In genomic region chr5:72783123-72783522, GRCm38 (mm10) we compare ENCODE assay signal across 24 mouse cellular contexts. TPM values are rescaled to one million over a fixed set of nuclear protein-coding genes. Genes with fewer than 3 reads are reported as not detected.
"Had no signal": no experiment of that assay in that cellular context is flagged by ENCODE, and none has a peak within 500 bp of the region (broad histone marks: within the 10 kb centered on the region; RNA-seq: fewer than 3 reads in every experiment).

No protein-coding gene starts in this region.

- H3K4me3 ChIP-seq: kidney, embryonic 15.5 days; left cerebral cortex, adult 2 months; limb, embryonic 10.5 days; limb, embryonic 13.5 days; liver, embryonic 12.5 days; liver, embryonic 15.5 days; lung, embryonic 15.5 days; midbrain, embryonic 10.5 days; midbrain, embryonic 13.5 days; myocyte; neural tube, embryonic 13.5 days; stomach, embryonic 15.5 days had no signal

- H3K9me3 ChIP-seq: kidney, embryonic 15.5 days; limb, embryonic 10.5 days; limb, embryonic 13.5 days; liver, embryonic 12.5 days; liver, embryonic 15.5 days; lung, embryonic 15.5 days; midbrain, embryonic 10.5 days; midbrain, embryonic 13.5 days; neural tube, embryonic 13.5 days; stomach, embryonic 15.5 days had no signal

- H3K4me2 ChIP-seq: kidney, embryonic 15.5 days; limb, embryonic 13.5 days; liver, embryonic 12.5 days; liver, embryonic 15.5 days; lung, embryonic 15.5 days; midbrain, embryonic 13.5 days; neural tube, embryonic 13.5 days; stomach, embryonic 15.5 days had no signal

- H3K27me3 ChIP-seq: kidney, embryonic 15.5 days; limb, embryonic 13.5 days; liver, embryonic 12.5 days; liver, embryonic 15.5 days; lung, embryonic 15.5 days; midbrain, embryonic 13.5 days; neural tube, embryonic 13.5 days; stomach, embryonic 15.5 days had no signal

- DNase-seq: kidney, adult 8-10 months; kidney, postnatal 10 days; kidney, postnatal 36 days; liver; lung, adult 18-20 months; lung, postnatal 10 days; lung, postnatal 36 days; retina, postnatal 1 day; right cerebral cortex, postnatal 25 days; spleen, adult 18-20 months; thymus, postnatal 25 days had no signal

- H3K36me3 ChIP-seq: kidney, embryonic 15.5 days; limb, embryonic 10.5 days; limb, embryonic 13.5 days; liver, embryonic 12.5 days; liver, embryonic 15.5 days; lung, embryonic 15.5 days; midbrain, embryonic 10.5 days; midbrain, embryonic 13.5 days; neural tube, embryonic 13.5 days; stomach, embryonic 15.5 days had no signal

- H3K4me1 ChIP-seq: limb, embryonic 10.5 days; liver, embryonic 12.5 days; liver, embryonic 15.5 days; lung, embryonic 15.5 days; midbrain, embryonic 10.5 days; midbrain, embryonic 13.5 days; neural tube, embryonic 13.5 days; stomach, embryonic 15.5 days had no signal

- H3K27ac ChIP-seq: kidney, embryonic 15.5 days; left cerebral cortex, adult 2 months; limb, embryonic 10.5 days; limb, embryonic 13.5 days; liver, embryonic 12.5 days; liver, embryonic 15.5 days; lung, embryonic 15.5 days; midbrain, embryonic 10.5 days; midbrain, embryonic 13.5 days; neural tube, embryonic 13.5 days; stomach, embryonic 15.5 days had no signal

- H3K9ac ChIP-seq: kidney, embryonic 15.5 days; limb, embryonic 13.5 days; liver, embryonic 12.5 days; liver, embryonic 15.5 days; lung, embryonic 15.5 days; midbrain, embryonic 13.5 days; neural tube, embryonic 13.5 days; stomach, embryonic 15.5 days had no signal

- ATAC-seq: liver, embryonic 12.5 days; midbrain, embryonic 13.5 days; midbrain, embryonic 16.5 days had no signal

RNA-seq across cellular contexts. Expression of gene Txk, which starts 30.5 kb away (rescaled TPM):
- polyA plus RNA-seq: limb, embryonic 10.5 days; midbrain, embryonic 10.5 days; midbrain, embryonic 16.5 days had no signal
